Mouse (Mus musculus): ENCODE results near the gene Tmem164.

The Tmem164 gene

Small RNA genes lying within 50 kb of the gene (microRNA-seq; reads per million reads assigned to microRNA genes)
- gene Mir652 = 11,978 to 16,137 reads per million in 2 experiments
